Mouse (Mus musculus): ENCODE measurements around the gene Rdm1. TPM values are rescaled to one million over a fixed set of nuclear protein-coding genes. Genes with fewer than 3 reads are reported as not detected.
"Not testable (repeated sequence)": the region's sequence is repeated elsewhere in the genome, so short reads cannot be mapped to it uniquely, and the experiment has no call there.

The Rdm1 gene
- polyA plus RNA-seq, 1 experiment from 2014 or later, result 8.3 TPM

GRCm38 (mm10) chr11:101599156-101599555 lies 27.8 kb upstream of the Rdm1 start, which contains the start of gene Gm11634:
Gene Gm11634, minus strand, starts transcription at chr11:101599256.
- DNase-seq, result no peak
- H3K27me3 ChIP-seq, result peaks cover 18% of the 10 kb centered on the region
- no peak within 1 kb of the TSS for H3K4me2 ChIP-seq
- H3K36me3 ChIP-seq, result no peaks in the 10 kb centered on the region
- peaks cover 3% of the 10 kb centered on the region for H3K4me1 ChIP-seq (replicated peaks)
- no peak within 1 kb of the TSS for H3K27ac ChIP-seq
- H3K9me3 ChIP-seq (replicated peaks), result no peaks in the 10 kb centered on the region
- no peak for ATAC-seq (ENCODE audit: low read depth)
- no peak within 1 kb of the TSS for H3K4me3 ChIP-seq (replicated peaks)
- 64% methylated on average over 6 of the region's 6 CpGs for WGBS (ENCODE audit: insufficient replicate concordance)
- H3K9ac ChIP-seq, result no peak within 1 kb of the TSS

GRCm38 (mm10) chr11:101602491-101602890 lies 24.5 kb upstream of the Rdm1 start:
- no peak for ATAC-seq (ENCODE audit: low read depth)
- no peak overlapping the region for H3K4me2 ChIP-seq
- peaks cover 13% of the 10 kb centered on the region for H3K27me3 ChIP-seq
- 6% methylated on average over 3 of the region's 3 CpGs for WGBS (ENCODE audit: insufficient replicate concordance)
- no peak overlapping the region for H3K4me3 ChIP-seq (replicated peaks)
- peak; percentile 46 for DNase-seq
- no peaks in the 10 kb centered on the region for H3K9me3 ChIP-seq (replicated peaks)
- no peak overlapping the region for H3K27ac ChIP-seq
- H3K36me3 ChIP-seq, result no peaks in the 10 kb centered on the region
- no peak overlapping the region for H3K9ac ChIP-seq
- peaks cover 12% of the 10 kb centered on the region for H3K4me1 ChIP-seq (replicated peaks)

GRCm38 (mm10) chr11:101604116-101604515 lies 22.9 kb upstream of the Rdm1 start:
- DNase-seq, result no peak
- Histone ChIP-seq H3K9me3 (replicated peaks) (no peaks in the 10 kb centered on the region), H3K4me1 (replicated peaks) (peaks cover 12% of the 10 kb centered on the region), H3K36me3 (no peaks in the 10 kb centered on the region), H3K27me3 (peaks cover 8% of the 10 kb centered on the region), H3K4me3 (replicated peaks) (no peak overlapping the region), H3K9ac (no peak overlapping the region), H3K4me2 (peak overlapping the region; percentile 48; the same call in 1 of the 2 replicates), H3K27ac (no peak overlapping the region)
- ATAC-seq (ENCODE audit: low read depth), result no peak
- WGBS (ENCODE audit: insufficient replicate concordance), result 5% methylated on average over 3 of the region's 3 CpGs

GRCm38 (mm10) chr11:101604531-101605453 lies 22.2 kb upstream of the Rdm1 start:
- H3K4me2 ChIP-seq, result peak overlapping the region; percentile 48
- not testable (repeated sequence) for H3K36me3 ChIP-seq; H3K9me3 ChIP-seq (replicated peaks); H3K9ac ChIP-seq; H3K27me3 ChIP-seq
- WGBS (ENCODE audit: insufficient replicate concordance), result under 1% methylated on average over 30 of the region's 30 CpGs
- peak overlapping the region; percentile 87 for H3K27ac ChIP-seq
- peaks cover 12% of the 10 kb centered on the region for H3K4me1 ChIP-seq (replicated peaks)
- H3K4me3 ChIP-seq (replicated peaks), result 0 out of 2 replicates have a peak overlapping the region, but pooled peaks have one; percentile 32
- DNase-seq (peak; percentile 81), ATAC-seq (ENCODE audit: low read depth) (peak; percentile 88)

GRCm38 (mm10) chr11:101607134-101607533 lies 19.9 kb upstream of the Rdm1 start:
- not testable (repeated sequence) for ATAC-seq (ENCODE audit: low read depth); DNase-seq; H3K9ac ChIP-seq; H3K9me3 ChIP-seq (replicated peaks); H3K4me2 ChIP-seq; H3K36me3 ChIP-seq; H3K27ac ChIP-seq; H3K4me3 ChIP-seq (replicated peaks); H3K27me3 ChIP-seq
- peaks cover 19% of the 10 kb centered on the region for H3K4me1 ChIP-seq (replicated peaks)
- 75% methylated on average over 4 of the region's 4 CpGs for WGBS (ENCODE audit: insufficient replicate concordance)

- 13% methylated on average over 11 of the region's 11 CpGs for WGBS (ENCODE audit: insufficient replicate concordance)
- no peaks in the 10 kb centered on the region for H3K9me3 ChIP-seq (replicated peaks)
Observed at GRCm38 (mm10) chr11:101610445-101610844, 16.6 kb upstream of the Rdm1 start.

GRCm38 (mm10) chr11:101613596-101613995 lies 13.4 kb upstream of the Rdm1 start:
- ATAC-seq (ENCODE audit: low read depth) (no peak), DNase-seq (no peak)
- Histone ChIP-seq H3K4me2 (no peak overlapping the region), H3K9ac (no peak overlapping the region), H3K4me3 (replicated peaks) (no peak overlapping the region), H3K27me3 (no peaks in the 10 kb centered on the region), H3K9me3 (replicated peaks) (no peaks in the 10 kb centered on the region), H3K4me1 (replicated peaks) (peaks cover 57% of the 10 kb centered on the region), H3K36me3 (no peaks in the 10 kb centered on the region), H3K27ac (no peak overlapping the region)
- WGBS (ENCODE audit: insufficient replicate concordance), result 71% methylated on average over 6 of the region's 6 CpGs

More at GRCm38 (mm10) chr11:101610445-101610844, 16.6 kb upstream of the Rdm1 start:
- H3K36me3 ChIP-seq, result no peaks in the 10 kb centered on the region
- DNase-seq (no peak), ATAC-seq (ENCODE audit: low read depth) (no peak)
- H3K9ac ChIP-seq, result no peak overlapping the region
- H3K4me3 ChIP-seq (replicated peaks), result no peak overlapping the region
- H3K27me3 ChIP-seq, result no peaks in the 10 kb centered on the region
- no peak overlapping the region for H3K27ac ChIP-seq
- H3K4me1 ChIP-seq (replicated peaks), result peaks cover 28% of the 10 kb centered on the region
- peak overlapping the region; percentile 26 for H3K4me2 ChIP-seq

- H3K4me3 ChIP-seq (replicated peaks), result no peak overlapping the region
- no peak overlapping the region for H3K9ac ChIP-seq
- no peaks in the 10 kb centered on the region for H3K9me3 ChIP-seq (replicated peaks)
- H3K27ac ChIP-seq, result no peak overlapping the region
- 54% methylated on average over 4 of the region's 4 CpGs for WGBS (ENCODE audit: insufficient replicate concordance)
- H3K36me3 ChIP-seq, result no peaks in the 10 kb centered on the region
- DNase-seq, result no peak
- H3K27me3 ChIP-seq, result no peaks in the 10 kb centered on the region
- H3K4me2 ChIP-seq, result no peak overlapping the region
- no peak for ATAC-seq (ENCODE audit: low read depth)
- peaks cover 57% of the 10 kb centered on the region for H3K4me1 ChIP-seq (replicated peaks)
Observed at GRCm38 (mm10) chr11:101614116-101614515, 12.9 kb upstream of the Rdm1 start.

GRCm38 (mm10) chr11:101615380-101615779 lies 11.6 kb upstream of the Rdm1 start:
- 0 out of 2 replicates have a peak overlapping the region, but pooled peaks have one; percentile 12 for H3K9ac ChIP-seq
- no peaks in the 10 kb centered on the region for H3K9me3 ChIP-seq (replicated peaks)
- H3K4me1 ChIP-seq (replicated peaks), result peaks cover 56% of the 10 kb centered on the region
- H3K36me3 ChIP-seq, result no peaks in the 10 kb centered on the region
- 27% methylated on average over 6 of the region's 6 CpGs for WGBS (ENCODE audit: insufficient replicate concordance)
- peak overlapping the region; percentile 38 for H3K4me2 ChIP-seq
- ATAC-seq (ENCODE audit: low read depth) (peak; percentile 83), DNase-seq (no peak)
- H3K4me3 ChIP-seq (replicated peaks), result no peak overlapping the region
- H3K27ac ChIP-seq, result peak overlapping the region; percentile 51
- H3K27me3 ChIP-seq, result no peaks in the 10 kb centered on the region

GRCm38 (mm10) chr11:101616104-101616503 lies 10.9 kb upstream of the Rdm1 start:
- peak; percentile 75 for ATAC-seq (ENCODE audit: low read depth)
- H3K27me3 ChIP-seq, result no peaks in the 10 kb centered on the region
- peaks cover 49% of the 10 kb centered on the region for H3K4me1 ChIP-seq (replicated peaks)
- H3K4me2 ChIP-seq, result peak overlapping the region; percentile 38
- no peaks in the 10 kb centered on the region for H3K36me3 ChIP-seq
- H3K9me3 ChIP-seq (replicated peaks), result no peaks in the 10 kb centered on the region
- no peak overlapping the region for H3K4me3 ChIP-seq (replicated peaks)
- H3K9ac ChIP-seq, result no peak overlapping the region
- 45% methylated on average over 8 of the region's 8 CpGs for whole genome bisulfite sequencing (ENCODE audit: insufficient replicate concordance)
- DNase-seq, result no peak
- peak overlapping the region; percentile 51 for H3K27ac ChIP-seq

- no peak overlapping the region for H3K4me3 ChIP-seq (replicated peaks)
- 32% methylated on average over 18 of the region's 18 CpGs for WGBS (ENCODE audit: insufficient replicate concordance)
- 0 out of 2 replicates have a peak overlapping the region, but pooled peaks have one; percentile 22 for H3K9ac ChIP-seq
- H3K4me1 ChIP-seq (replicated peaks), result peaks cover 49% of the 10 kb centered on the region
- ATAC-seq (ENCODE audit: low read depth) (peak; percentile 35), DNase-seq (no peak)
- H3K4me2 ChIP-seq, result peak overlapping the region; percentile 38
- H3K27ac ChIP-seq, result peak overlapping the region; percentile 49
- no peaks in the 10 kb centered on the region for H3K36me3 ChIP-seq
- H3K27me3 ChIP-seq, result no peaks in the 10 kb centered on the region
- H3K9me3 ChIP-seq (replicated peaks), result no peaks in the 10 kb centered on the region
Observed at GRCm38 (mm10) chr11:101616948-101617767, 9.8 kb upstream of the Rdm1 start.

All from liver, embryonic 13.5 days (tissue).